Mouse (Mus musculus) CD8-positive naive resting alpha-beta T cell, adult 2 months (primary cell): Measurements from ENCODE around the gene Wwc1.

Experiments
- DNase-seq, 2 experiments: peaks; one replicate each; pipeline ENCODE4 v3.0.0; 2022; ENCODE audit warnings: low read depth in 2 of 2, low spot score in 2 of 2

The Wwc1 gene

DNA sequence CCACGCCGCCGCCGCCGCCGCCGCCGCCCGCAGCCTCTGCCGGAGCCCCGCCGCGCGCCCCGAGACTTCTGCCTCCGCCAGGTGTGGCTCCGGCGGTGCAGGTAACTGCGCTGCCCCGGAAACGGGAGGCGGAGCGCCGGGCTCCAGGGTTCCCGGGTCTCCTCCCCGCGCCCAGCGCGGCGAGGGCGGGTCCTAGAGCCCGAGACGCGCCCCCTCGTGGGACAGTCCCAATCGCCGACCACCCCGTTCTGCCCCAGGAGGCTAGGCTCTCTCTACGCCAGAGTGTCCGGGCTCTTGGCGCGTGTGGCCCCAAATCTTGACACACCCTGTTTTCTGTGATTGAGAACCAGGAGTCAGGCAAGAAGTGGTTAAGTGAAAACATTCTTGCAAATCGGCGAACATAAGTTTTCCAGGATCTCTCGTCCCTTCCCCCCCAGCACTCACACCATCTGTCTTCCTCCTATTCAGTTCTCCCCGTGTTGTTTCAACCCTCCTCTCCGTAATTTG lies at the start of gene Wwc1:
TSS of gene Wwc1 (minus strand) at position 117 of the 507 bp plus-strand sequence.
- no peak for DNase-seq

- no peak for DNase-seq
Measured at GRCm38 (mm10) chr11:36020009-36020408, 39.7 kb upstream of the Wwc1 start.

DNA sequence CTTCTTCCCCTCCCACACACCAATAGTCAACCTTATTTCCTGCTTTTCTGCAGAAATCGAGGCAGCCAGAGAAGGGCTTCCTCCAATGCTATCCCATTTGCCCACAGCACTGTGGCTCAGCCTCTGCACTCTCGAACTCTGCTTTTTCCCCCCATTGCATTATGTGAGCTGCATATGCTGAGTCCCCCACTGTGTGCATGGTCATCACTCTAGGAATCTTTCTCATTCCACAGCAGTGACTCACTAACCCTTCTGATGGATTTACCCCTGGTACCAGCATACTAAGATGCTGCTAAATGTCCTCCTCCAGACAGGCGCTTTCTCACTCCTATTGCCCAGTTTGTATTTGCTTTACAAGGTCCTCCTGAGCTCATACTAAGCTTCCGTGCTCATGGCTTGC lies 32.9 kb upstream of the Wwc1 start:
- no peak for DNase-seq

DNA sequence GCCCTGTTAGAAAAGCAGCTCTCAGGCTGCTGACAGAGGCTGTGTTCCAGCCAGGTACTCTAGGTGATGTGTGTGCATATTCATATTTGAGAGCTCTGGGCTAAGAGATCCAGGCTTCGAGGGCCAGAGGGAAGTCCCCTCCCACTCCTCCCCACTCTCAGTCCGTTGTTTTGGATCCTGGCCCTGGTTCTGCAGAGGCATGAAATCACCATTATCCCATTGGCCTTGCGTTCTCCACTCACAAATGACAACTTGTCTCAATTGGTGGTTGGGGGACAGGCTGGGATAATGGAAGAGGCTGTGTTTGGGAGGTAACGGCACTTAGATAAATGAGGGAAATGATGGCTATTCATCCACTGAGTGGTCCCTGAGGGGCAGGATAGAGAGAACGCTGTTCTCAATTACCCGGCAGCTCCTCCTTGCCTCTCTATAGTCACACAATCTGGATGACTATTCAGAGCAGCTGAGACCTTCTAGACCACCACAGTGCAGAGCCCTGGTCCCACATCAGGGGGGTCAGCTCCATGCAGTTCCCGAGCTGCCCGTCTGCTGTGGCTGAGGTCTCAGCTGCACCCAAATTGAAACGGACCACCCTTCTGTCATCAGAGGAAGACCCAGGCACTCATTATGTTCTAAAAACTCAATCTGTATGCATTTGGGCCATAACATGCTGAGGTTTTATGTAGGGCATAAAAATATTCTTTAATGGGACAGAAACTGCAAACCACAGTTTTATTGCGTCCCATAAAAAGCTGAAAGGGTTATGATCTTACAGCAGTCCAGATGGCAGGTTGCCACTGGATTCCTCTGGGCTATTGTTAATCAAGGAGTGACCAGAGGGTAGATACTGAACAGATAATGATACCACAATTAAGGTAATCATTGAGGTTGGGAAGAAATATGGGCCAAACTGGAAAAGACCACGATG lies 29.2 kb upstream of the Wwc1 start:
- DNase-seq: no peak

DNA sequence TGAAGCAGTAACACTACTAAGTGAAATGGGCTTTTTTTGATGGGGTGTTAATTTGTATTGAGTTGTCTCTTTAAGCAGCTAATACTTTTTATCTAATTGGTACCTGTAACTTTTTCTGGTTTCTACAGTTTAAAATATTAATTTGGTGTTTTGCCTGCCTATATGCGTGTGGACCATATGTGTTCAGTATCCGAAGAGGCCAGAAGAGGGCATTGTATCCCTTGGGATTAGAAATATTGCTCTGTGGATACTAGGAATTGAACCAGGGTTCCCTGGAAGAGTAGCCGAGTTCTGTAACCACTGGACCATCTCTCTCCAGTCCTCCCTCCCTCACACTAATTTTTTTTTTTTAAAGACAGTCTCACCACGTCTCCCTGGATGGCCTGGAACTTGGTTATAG lies 22.6 kb upstream of the Wwc1 start:
- DNase-seq: no peak

GRCm38 (mm10) chr11:36001282-36001970 lies 21.1 kb upstream of the Wwc1 start:
- peak; percentile 15 to 24 for DNase-seq

- DNase-seq: no peak
Measured at GRCm38 (mm10) chr11:36000585-36001281, 20.4 kb upstream of the Wwc1 start.

- no peak for DNase-seq
Measured at GRCm38 (mm10) chr11:36000038-36000437, 19.7 kb upstream of the Wwc1 start.

- no peak for DNase-seq
Measured at GRCm38 (mm10) chr11:35998048-35998447, 17.7 kb upstream of the Wwc1 start.

- DNase-seq: no peak
Measured at GRCm38 (mm10) chr11:35995310-35995709, 15.0 kb upstream of the Wwc1 start.

- DNase-seq: no peak
Measured at GRCm38 (mm10) chr11:35991846-35992245, 11.5 kb upstream of the Wwc1 start.

- no peak for DNase-seq
Measured at GRCm38 (mm10) chr11:35989967-35990366, 9.6 kb upstream of the Wwc1 start.

DNA sequence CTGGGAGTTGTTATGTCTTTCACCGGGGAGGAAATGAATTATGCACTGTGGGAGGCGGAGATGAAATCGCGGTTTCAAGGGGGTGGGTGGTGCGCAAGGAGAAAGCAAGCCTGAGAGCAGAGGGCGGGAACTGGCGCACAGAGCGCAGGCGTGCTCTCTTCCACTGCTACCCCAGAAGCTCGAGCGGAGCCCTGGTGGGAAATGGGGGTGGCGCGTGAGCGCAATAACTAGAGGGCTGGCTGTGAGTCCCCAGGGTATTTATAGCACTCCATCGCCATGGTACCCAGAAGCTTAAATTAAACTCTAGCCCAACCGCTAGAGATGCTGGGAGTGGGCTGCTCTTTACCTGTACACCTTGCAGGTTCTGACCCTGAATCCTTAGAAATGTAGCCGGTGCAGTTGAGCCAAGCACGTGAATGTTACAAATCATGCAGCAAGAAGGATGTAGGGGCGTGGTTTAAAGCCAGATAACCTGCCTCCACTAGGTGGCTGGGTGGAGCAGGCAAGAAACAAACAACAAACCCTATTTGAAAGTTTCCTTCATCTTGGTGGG lies 5.6 kb upstream of the Wwc1 start:
- DNase-seq: peak; percentile 12 to 18

GRCm38 (mm10) chr11:35982734-35983133 lies 2.4 kb upstream of the Wwc1 start:
- no peak for DNase-seq

GRCm38 (mm10) chr11:35979733-35980410 lies 455 bp downstream of the Wwc1 start:
- DNase-seq: no peak

DNA sequence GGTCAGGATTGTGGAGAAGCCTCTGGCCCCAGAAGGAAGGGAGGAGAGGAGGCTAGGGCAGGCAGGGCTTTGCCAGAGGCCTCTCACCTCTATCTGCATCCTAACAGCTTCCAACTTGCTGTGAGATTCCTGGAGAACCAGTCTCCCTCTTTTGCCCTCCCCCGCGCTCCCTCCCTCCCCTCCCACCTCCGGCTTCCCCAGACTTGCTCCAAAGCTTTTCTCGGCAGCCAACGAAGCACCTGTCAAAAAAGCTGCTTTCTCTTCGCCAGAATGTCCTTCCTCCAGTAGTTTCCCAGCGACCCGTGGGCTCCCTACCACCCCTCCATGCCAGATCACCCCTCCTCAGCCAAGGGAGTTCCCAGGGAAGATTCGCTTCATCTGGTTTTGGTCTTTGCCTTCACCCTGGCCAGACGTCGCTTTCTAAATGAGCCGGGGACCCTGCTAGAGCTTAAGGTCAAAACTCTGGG lies 1.0 kb downstream of the Wwc1 start:
- no peak for DNase-seq

DNA sequence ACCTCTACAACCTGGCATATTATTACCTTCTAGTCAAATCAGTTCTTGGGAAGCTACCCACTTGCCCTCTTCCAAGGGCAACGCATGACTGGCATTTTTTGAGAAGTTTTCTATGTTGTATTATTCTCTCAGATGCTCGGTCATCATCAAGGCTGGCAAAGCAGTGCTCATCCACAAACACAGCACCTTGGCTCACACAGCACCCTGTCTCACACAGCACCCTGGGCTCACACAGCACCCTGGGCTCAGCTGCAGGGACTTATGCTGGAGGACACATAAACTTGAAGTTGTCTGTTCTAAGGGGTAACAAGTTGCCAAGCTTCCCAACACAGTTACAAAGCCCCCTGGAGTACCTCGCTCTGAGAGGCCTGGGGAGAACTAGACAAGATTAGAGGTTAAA lies 2.5 kb downstream of the Wwc1 start:
- no peak for DNase-seq

DNA sequence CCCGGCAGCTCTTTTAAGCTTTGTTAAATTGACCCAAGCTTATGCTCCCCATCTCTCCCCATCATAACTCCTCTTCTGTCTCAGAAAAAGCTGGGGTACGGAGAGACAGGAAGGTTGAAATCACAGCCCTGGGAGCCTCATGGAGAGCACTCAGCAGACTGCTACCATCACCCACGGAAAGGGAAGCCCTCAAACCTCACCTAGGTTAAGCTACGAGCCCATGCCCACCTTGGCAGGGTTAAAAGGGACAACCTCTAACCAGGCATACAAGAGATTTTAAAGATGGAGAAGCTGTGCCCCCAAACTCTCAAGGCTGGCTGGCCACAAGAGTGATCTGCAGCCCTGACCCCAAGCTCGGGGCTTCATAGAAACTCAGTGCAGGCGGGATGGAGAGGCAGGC lies 3.2 kb downstream of the Wwc1 start:
- DNase-seq: no peak

DNA sequence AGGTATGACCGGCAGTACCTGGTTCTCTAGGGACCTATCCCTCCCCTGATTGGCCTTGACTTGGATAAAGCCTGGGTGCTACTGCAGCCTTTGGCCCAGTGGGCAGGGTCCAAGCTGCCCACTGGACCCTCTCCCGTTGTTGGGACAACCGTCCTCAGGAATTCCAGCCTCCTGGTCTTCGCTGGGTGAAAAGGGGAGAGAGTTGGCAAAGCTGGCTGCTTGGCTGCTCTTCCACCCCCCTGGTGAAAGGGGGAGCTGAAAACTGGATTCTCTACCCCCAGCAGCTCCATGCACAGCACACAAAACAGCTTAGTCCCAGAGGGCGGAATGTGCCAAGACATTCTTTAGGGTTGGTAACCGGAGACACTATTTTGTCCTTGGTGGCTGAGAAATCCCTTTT lies 3.8 kb downstream of the Wwc1 start:
- DNase-seq: no peak

DNA sequence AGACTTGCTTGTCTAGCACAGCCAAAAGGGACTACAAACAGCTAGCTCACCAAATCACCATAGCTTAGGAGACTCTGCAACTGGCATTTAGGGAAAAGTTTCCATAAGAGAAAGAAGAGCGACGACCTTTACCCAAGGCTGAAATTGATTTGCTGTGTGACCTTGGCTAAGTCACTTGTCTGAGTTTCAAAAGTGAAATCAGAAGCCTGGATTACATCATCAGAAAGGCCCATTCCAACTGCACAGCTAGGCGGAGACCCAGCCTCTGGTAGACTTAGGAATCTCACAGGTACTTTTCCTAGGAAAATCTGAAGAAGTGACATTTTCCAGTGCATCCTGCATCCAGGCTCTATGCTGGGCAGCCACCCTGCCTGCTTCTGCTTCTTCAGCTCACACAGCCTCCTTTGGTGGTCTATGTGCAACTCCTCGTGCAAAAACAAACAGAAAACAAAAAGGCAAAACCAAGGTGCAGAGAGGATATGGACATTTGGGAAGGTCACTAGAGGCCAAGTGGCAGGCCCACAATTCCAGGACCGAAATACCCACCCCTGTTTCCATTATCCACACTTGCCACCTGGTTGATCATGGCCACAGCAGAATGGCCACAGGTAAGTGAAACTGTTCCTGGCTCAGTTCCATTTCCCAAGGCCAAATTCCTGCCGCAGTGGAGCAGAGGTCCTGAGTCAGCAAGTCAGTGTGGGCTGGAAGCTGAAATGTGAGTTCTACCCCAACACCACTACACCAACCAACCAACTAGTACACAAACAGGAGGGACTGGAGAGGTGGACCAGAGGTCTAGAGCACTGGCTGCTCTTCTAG lies 5.5 kb downstream of the Wwc1 start:
- DNase-seq: no peak
